Mouse (Mus musculus): ENCODE data around the gene Tldc1.

- TF ChIP-seq CTCF (IDR thresholded peaks at IDR 0.05; ENCODE audit: control insufficient read depth, insufficient read depth, low read length): no peak
- TF ChIP-seq POLR2A (IDR thresholded peaks at IDR 0.05; ENCODE audit: borderline replicate concordance, control insufficient read depth, low read depth, low read length): no peak
Measured at GRCm38 (mm10) chr8:119715221-119715620, 63.0 kb downstream of the Tldc1 start.

All from bone marrow, adult 2 months (tissue).